Mouse (Mus musculus) frontal cortex, postnatal 25 days (tissue): ENCODE data around the gene Ablim1.
A peak's percentile ranks its signal among the peaks of the same experiment; 100 is the strongest.

Experiments used
- DNase-seq, 2 experiments: peaks; one replicate each; pipeline ENCODE4 v3.0.0; 2022; ENCODE audit warnings: low spot score in 2 of 2

Ablim1 gene

GRCm38 (mm10) chr19:57124906-57125305, 189.8 kb downstream of the Ablim1 start:
- no peak for DNase-seq

GRCm38 (mm10) chr19:57124138-57124519, 190.6 kb downstream of the Ablim1 start:
- no peak for DNase-seq

- no peak for DNase-seq
Measured at GRCm38 (mm10) chr19:57123503-57124137, 191.1 kb downstream of the Ablim1 start.

GRCm38 (mm10) chr19:57122261-57122660, 192.5 kb downstream of the Ablim1 start:
- no peak for DNase-seq

GRCm38 (mm10) chr19:57121036-57121435, 193.7 kb downstream of the Ablim1 start:
- no peak for DNase-seq

GRCm38 (mm10) chr19:57119661-57120060, 195.1 kb downstream of the Ablim1 start:
- DNase-seq: no peak

- DNase-seq: peak; percentile 52 to 64
Measured at GRCm38 (mm10) chr19:57118785-57119565, 195.7 kb downstream of the Ablim1 start.

- DNase-seq: no peak
Measured at GRCm38 (mm10) chr19:57117751-57118150, 197.0 kb downstream of the Ablim1 start.

- DNase-seq: no peak
Measured at GRCm38 (mm10) chr19:57116871-57117501, 197.7 kb downstream of the Ablim1 start.

GRCm38 (mm10) chr19:57115670-57116069, 199.0 kb downstream of the Ablim1 start:
- no peak for DNase-seq

- DNase-seq: no peak
Measured at GRCm38 (mm10) chr19:57114951-57115350, 199.8 kb downstream of the Ablim1 start.

- DNase-seq: no peak
Measured at GRCm38 (mm10) chr19:57113975-57114374, 200.7 kb downstream of the Ablim1 start.

GRCm38 (mm10) chr19:57112816-57113406, 201.8 kb downstream of the Ablim1 start:
- DNase-seq: no peak

GRCm38 (mm10) chr19:57112231-57112815, 202.4 kb downstream of the Ablim1 start:
- no peak for DNase-seq

- no peak for DNase-seq
Measured at GRCm38 (mm10) chr19:57111301-57111700, 203.4 kb downstream of the Ablim1 start.

- DNase-seq: no peak
Measured at GRCm38 (mm10) chr19:57109620-57110019, 205.1 kb downstream of the Ablim1 start.

GRCm38 (mm10) chr19:57106513-57106912, 208.2 kb downstream of the Ablim1 start:
- DNase-seq: no peak

- no peak for DNase-seq
Measured at GRCm38 (mm10) chr19:57106031-57106430, 208.7 kb downstream of the Ablim1 start.

GRCm38 (mm10) chr19:57105156-57105555, 209.6 kb downstream of the Ablim1 start:
- DNase-seq: no peak

- no peak for DNase-seq
Measured at GRCm38 (mm10) chr19:57104171-57104748, 210.5 kb downstream of the Ablim1 start.

GRCm38 (mm10) chr19:57103360-57103958, 211.3 kb downstream of the Ablim1 start:
- DNase-seq: no peak
